Mouse (Mus musculus) MEL-GATA-1-ER (cell line): Measurements from ENCODE around the gene Sorbs1.

Experiments
- DNase-seq: peaks from one replicate; pipeline ENCODE4 v3.0.0-alpha.2; 2012; ENCODE audit warnings: low read depth; ENCODE audit errors: extremely low read depth

The Sorbs1 gene

GRCm38 (mm10) chr19:40437651-40438068 is 75.9 kb downstream of the Sorbs1 start:
- no peak for DNase-seq

GRCm38 (mm10) chr19:40436465-40437200 is 76.9 kb downstream of the Sorbs1 start:
- DNase-seq = no peak

GRCm38 (mm10) chr19:40435797-40436196 is 77.8 kb downstream of the Sorbs1 start:
- DNase-seq = no peak

GRCm38 (mm10) chr19:40435045-40435444 is 78.5 kb downstream of the Sorbs1 start:
- no peak for DNase-seq

GRCm38 (mm10) chr19:40434042-40434869 is 79.3 kb downstream of the Sorbs1 start:
- DNase-seq = no peak

GRCm38 (mm10) chr19:40433316-40433912 is 80.2 kb downstream of the Sorbs1 start:
- no peak for DNase-seq

- DNase-seq = no peak
Observed at GRCm38 (mm10) chr19:40431969-40432368, 81.6 kb downstream of the Sorbs1 start.

- DNase-seq = no peak
Observed at GRCm38 (mm10) chr19:40429572-40429971, 84.0 kb downstream of the Sorbs1 start.

GRCm38 (mm10) chr19:40429169-40429568 is 84.4 kb downstream of the Sorbs1 start:
- no peak for DNase-seq

- no peak for DNase-seq
Observed at GRCm38 (mm10) chr19:40426103-40426960, 87.2 kb downstream of the Sorbs1 start.

- DNase-seq = no peak
Observed at GRCm38 (mm10) chr19:40425326-40425725, 88.3 kb downstream of the Sorbs1 start.

GRCm38 (mm10) chr19:40421037-40421436 is 92.5 kb downstream of the Sorbs1 start:
- DNase-seq = no peak

- DNase-seq = no peak
Observed at GRCm38 (mm10) chr19:40419315-40419714, 94.3 kb downstream of the Sorbs1 start.

- DNase-seq = no peak
Observed at GRCm38 (mm10) chr19:40417155-40417821, 96.3 kb downstream of the Sorbs1 start.

GRCm38 (mm10) chr19:40415725-40416124 is 97.9 kb downstream of the Sorbs1 start:
- no peak for DNase-seq

- DNase-seq = no peak
Observed at GRCm38 (mm10) chr19:40414798-40415475, 98.6 kb downstream of the Sorbs1 start.

- no peak for DNase-seq
Observed at GRCm38 (mm10) chr19:40414386-40414785, 99.2 kb downstream of the Sorbs1 start.

GRCm38 (mm10) chr19:40411379-40411813 is 102.2 kb downstream of the Sorbs1 start:
- DNase-seq = no peak

GRCm38 (mm10) chr19:40410511-40410910 is 103.1 kb downstream of the Sorbs1 start:
- no peak for DNase-seq

- no peak for DNase-seq
Observed at GRCm38 (mm10) chr19:40410109-40410508, 103.5 kb downstream of the Sorbs1 start.
